Mouse (Mus musculus) bone marrow macrophage, adult 2 months (primary cell): ENCODE data around the gene Eml6. TPM values are rescaled to one million over a fixed set of nuclear protein-coding genes. Genes with fewer than 3 reads are reported as not detected.
"Not testable (repeated sequence)": the region's sequence is repeated elsewhere in the genome, so short reads cannot be mapped to it uniquely, and the experiment has no call there.

Experiments used
- H3K27ac ChIP-seq: 2 replicates; pipeline ENCODE4 v1.5.1; 2012; ENCODE audit warnings: low read depth, low read length; ENCODE audit not compliant: insufficient read depth
- H3K4me1 ChIP-seq: 2 replicates; pipeline ENCODE4 v1.6.1; 2012; ENCODE audit warnings: low read length; ENCODE audit not compliant: control insufficient read depth, insufficient read depth
- H3K4me3 ChIP-seq: 2 replicates; pipeline ENCODE4 v1.5.1; 2012; ENCODE audit warnings: mild to moderate bottlenecking, low read length, moderate library complexity; ENCODE audit not compliant: insufficient read depth
- CTCF ChIP-seq: IDR thresholded peaks from 2 replicates; pipeline ENCODE4 v1.5.1; 2012; ENCODE audit warnings: low read depth, mild to moderate bottlenecking, low read length, moderate library complexity
- POLR2A ChIP-seq: IDR thresholded peaks from 2 replicates; pipeline ENCODE4 v1.6.1; 2012; ENCODE audit warnings: mild to moderate bottlenecking, low read depth, low read length, borderline replicate concordance
- polyA plus RNA-seq: library from polyadenylated mRNA; stranded (reverse); fragments of >200 nt; gene quantifications from 2 replicates; pipeline ENCODE4 v1.2.4, GENCODE M21; 2012; ENCODE audit not compliant: missing spikeins, insufficient read depth, insufficient read length

The Eml6 gene
- polyA plus RNA-seq, 1 experiment: 2.5 TPM

GRCm38 (mm10) chr11:29913180-29913579 lies 112.7 kb downstream of the Eml6 start:
- H3K4me1 ChIP-seq: no peaks in the 10 kb centered on the region
- no peak overlapping the region for H3K27ac ChIP-seq
- H3K4me3 ChIP-seq: no peak overlapping the region
- no peak for TF ChIP-seq CTCF
- TF ChIP-seq POLR2A: no peak

GRCm38 (mm10) chr11:29909330-29909729 lies 116.5 kb downstream of the Eml6 start:
- Histone ChIP-seq H3K4me1 (no peaks in the 10 kb centered on the region), H3K27ac (no peak overlapping the region), H3K4me3 (no peak overlapping the region)
- TF ChIP-seq POLR2A (no peak), CTCF (no peak)

- Histone ChIP-seq H3K4me3 (no peak overlapping the region), H3K27ac (no peak overlapping the region), H3K4me1 (peaks cover 26% of the 10 kb centered on the region)
- TF ChIP-seq CTCF (no peak), POLR2A (no peak)
These were observed 140.7 kb downstream of the Eml6 start for GRCm38 (mm10) chr11:29885160-29885559.

- Histone ChIP-seq H3K4me1 (peaks cover 27% of the 10 kb centered on the region), H3K27ac (peak overlapping the region; percentile 25; the same call in 1 of the 2 replicates), H3K4me3 (no peak overlapping the region)
- TF ChIP-seq POLR2A (no peak), CTCF (no peak)
These were observed 141.5 kb downstream of the Eml6 start for GRCm38 (mm10) chr11:29884355-29884754.

- peaks cover 40% of the 10 kb centered on the region for H3K4me1 ChIP-seq
- H3K4me3 ChIP-seq: no peak overlapping the region
- no peak overlapping the region for H3K27ac ChIP-seq
- TF ChIP-seq CTCF (no peak), POLR2A (no peak)
These were observed 142.8 kb downstream of the Eml6 start for GRCm38 (mm10) chr11:29883024-29883423.

- Histone ChIP-seq H3K4me3 (no peak overlapping the region), H3K27ac (peak overlapping the region; percentile 98), H3K4me1 (peaks cover 44% of the 10 kb centered on the region)
- TF ChIP-seq POLR2A (no peak), CTCF (no peak)
These were observed 146.2 kb downstream of the Eml6 start for GRCm38 (mm10) chr11:29879641-29880040.

- Histone ChIP-seq H3K27ac (peak overlapping the region; percentile 98), H3K4me3 (no peak overlapping the region), H3K4me1 (peaks cover 35% of the 10 kb centered on the region)
- TF ChIP-seq POLR2A (no peak), CTCF (no peak)
These were observed 147.9 kb downstream of the Eml6 start for GRCm38 (mm10) chr11:29877981-29878380.

- no peak for TF ChIP-seq POLR2A
- TF ChIP-seq CTCF: no peak
- Histone ChIP-seq H3K27ac (no peak overlapping the region), H3K4me1 (peaks cover 33% of the 10 kb centered on the region), H3K4me3 (no peak overlapping the region)
These were observed 148.6 kb downstream of the Eml6 start for GRCm38 (mm10) chr11:29877280-29877679.

- Histone ChIP-seq H3K4me1 (peaks cover 36% of the 10 kb centered on the region), H3K27ac (peak overlapping the region; percentile 95)
- not testable (repeated sequence) for H3K4me3 ChIP-seq
These were observed 151.1 kb downstream of the Eml6 start for GRCm38 (mm10) chr11:29874781-29875180.

- TF ChIP-seq CTCF (no peak), POLR2A (no peak)
- peak overlapping the region; percentile 62 for H3K27ac ChIP-seq
- peaks cover 25% of the 10 kb centered on the region for H3K4me1 ChIP-seq
- no peak overlapping the region for H3K4me3 ChIP-seq
These were observed 155.7 kb downstream of the Eml6 start for GRCm38 (mm10) chr11:29870174-29870573.

GRCm38 (mm10) chr11:29864269-29864668 lies 161.6 kb downstream of the Eml6 start:
- no peak for TF ChIP-seq CTCF
- peaks cover 20% of the 10 kb centered on the region for H3K4me1 ChIP-seq
- peak overlapping the region; percentile 42; the same call in 1 of the 2 replicates for H3K27ac ChIP-seq
- no peak overlapping the region for H3K4me3 ChIP-seq
